Mouse (Mus musculus) G1E-ER4 (cell line): ENCODE results near the gene H2-M3. TPM values are rescaled to one million over a fixed set of nuclear protein-coding genes. Genes with fewer than 3 reads are reported as not detected.
"Not testable (repeated sequence)": the region's sequence is repeated elsewhere in the genome, so short reads cannot be mapped to it uniquely, and the experiment has no call there.

Experiments used
- GATA1 ChIP-seq: IDR thresholded peaks from one replicate; pipeline ENCODE4 v1.8.0; 2012; ENCODE audit warnings: low read length, inconsistent platforms
- polyA plus RNA-seq: library from polyadenylated mRNA; stranded (reverse); fragments of >175 nt; gene quantifications from 2 replicates; pipeline ENCODE4 v1.2.3, GENCODE M21; 2012

Gene H2-M3
- polyA plus RNA-seq: not detected in 2 replicates

GRCm38 (mm10) chr17:37270058-37270701 is at the start of gene H2-M3:
Gene H2-M3 (plus strand): TSS chr17:37270220.
- TF ChIP-seq GATA1: no peak

DNA sequence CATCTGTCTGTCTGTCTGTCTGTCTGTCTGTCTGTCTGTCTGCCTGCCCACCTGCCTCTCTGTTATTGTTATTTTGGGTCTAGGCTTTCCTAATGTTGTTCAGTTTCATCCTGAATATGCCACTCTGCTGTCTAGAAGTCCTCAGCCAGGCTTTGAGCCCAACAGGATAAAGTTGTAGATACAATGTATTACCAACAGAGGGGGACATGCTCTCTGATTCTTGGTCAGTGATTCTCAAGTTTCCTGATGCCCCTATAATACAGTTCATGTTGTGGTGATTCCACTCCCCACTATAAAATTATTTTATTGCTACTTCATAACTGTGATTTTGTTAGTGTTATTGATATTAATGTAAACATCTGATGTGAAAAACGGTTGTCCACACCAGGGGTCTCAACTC is 48.1 kb upstream of the H2-M3 start:
- no peak for TF ChIP-seq GATA1

- TF ChIP-seq GATA1: not testable (repeated sequence)
These were observed 32.8 kb upstream of the H2-M3 start, which contains the start of gene Olfr97 for GRCm38 (mm10) chr17:37237230-37237629. Gene Olfr97 (minus strand): TSS chr17:37237330.

- TF ChIP-seq GATA1: no peak
These were observed 27.8 kb upstream of the H2-M3 start for GRCm38 (mm10) chr17:37242198-37242597.

- no peak for TF ChIP-seq GATA1
These were observed 23.3 kb upstream of the H2-M3 start for GRCm38 (mm10) chr17:37246715-37247114.

DNA sequence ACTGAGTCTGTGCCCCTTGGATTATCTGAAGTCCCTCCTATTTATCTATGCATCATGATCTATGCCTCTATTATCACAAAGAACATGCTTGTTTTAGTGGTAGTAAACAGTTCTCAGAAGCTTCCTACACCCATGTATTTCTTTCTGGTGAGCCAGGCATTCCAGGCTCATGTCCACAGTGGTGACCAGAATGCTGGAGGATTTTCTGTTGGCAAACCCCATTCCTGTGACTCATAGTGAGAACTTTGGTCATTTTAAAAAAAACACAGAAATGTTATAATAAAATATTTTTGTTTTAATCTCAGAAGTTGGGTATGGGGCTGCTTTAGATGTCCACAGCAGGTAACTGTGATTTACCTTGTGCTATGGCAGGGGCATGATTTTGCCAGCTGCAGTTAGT is 20.6 kb upstream of the H2-M3 start:
- TF ChIP-seq GATA1: no peak

DNA sequence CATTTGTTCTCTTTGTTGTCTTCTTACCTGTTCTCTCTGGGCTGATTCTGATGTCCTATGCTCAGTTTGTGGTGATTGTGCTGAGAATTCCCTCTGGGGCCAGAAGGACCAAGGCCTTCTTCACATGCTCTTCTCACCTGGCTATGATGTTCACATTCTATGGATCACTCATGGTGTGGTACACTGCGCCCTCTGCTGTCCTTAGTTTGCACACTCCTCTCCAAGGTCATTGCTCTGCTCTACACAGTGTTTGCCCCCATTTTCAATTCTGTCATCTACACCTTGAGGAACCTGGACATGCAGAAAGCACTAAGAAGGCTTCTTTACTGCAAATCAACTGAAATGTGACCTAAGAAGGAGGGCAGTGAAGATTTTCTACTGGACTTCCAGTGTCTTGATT is 19.5 kb upstream of the H2-M3 start:
- TF ChIP-seq GATA1: no peak

GRCm38 (mm10) chr17:37263626-37264025 is 6.4 kb upstream of the H2-M3 start, which contains the start of gene Olfr98:
Gene Olfr98 (minus strand): TSS chr17:37263749.
- no peak for TF ChIP-seq GATA1

DNA sequence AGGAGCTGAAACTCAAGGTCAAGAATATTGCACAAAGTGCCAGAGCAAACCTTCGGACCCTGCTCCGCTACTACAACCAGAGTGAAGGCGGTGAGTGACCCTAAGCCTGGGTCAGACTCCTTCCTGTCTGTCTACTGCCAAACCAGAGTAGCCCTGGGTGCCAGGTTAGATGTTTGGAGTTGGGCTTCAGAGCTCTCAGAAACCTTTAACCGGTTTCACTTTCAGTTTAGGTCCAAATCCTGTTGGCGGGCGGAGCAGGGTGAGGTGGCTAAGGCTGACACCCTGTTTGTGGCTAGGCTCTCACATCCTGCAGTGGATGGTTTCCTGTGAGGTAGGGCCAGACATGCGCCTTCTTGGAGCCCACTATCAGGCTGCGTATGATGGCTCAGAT is 677 bp downstream of the H2-M3 start:
- TF ChIP-seq GATA1: no peak

DNA sequence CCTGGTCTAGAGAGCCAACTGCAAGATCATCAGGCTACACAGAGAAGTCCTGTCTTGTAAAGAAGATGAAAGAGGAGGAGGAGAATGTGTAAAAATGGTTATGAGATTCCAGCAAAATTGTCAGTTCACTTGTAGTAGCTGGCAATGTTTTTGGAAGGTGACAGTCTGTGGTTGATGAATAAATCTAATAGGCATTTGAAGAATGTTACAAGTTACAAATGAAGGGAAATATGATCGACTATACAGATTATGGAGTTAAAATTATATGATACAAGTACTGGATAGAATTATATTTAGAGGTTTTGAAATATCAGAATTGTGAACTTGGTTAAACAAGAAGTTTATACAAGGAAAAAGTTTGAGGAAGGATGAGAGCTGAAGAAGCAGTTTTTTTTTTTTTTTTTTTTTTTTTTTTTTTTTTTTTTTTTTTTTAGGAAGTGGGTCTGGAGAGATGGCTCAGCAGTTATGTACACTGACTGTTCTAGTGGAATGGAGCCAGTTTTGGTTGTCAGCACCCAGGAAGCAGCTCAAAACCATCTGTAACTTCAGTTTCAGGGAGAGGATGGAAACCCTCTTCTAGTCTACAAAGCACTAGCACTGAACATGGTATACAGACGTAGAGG is 5.7 kb downstream of the H2-M3 start:
- no peak for TF ChIP-seq GATA1

DNA sequence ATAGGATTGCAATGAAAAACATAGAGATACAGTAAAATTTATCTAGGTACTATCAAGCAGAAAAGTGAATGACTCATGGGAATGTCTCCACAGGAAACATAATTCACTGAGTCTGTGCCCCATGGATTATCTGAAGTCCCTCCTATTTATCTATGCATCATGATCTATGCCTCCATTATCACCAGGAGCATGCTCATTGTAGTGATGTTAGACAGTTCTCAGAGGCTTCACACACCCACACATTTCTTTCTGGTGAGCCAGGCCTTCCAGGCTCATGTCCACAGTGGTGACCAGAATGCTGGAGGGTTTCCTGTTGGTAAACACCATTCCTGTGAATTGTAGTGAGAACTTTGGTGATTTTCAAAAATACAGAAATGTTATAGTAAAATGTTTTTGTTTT is 6.6 kb downstream of the H2-M3 start:
- no peak for TF ChIP-seq GATA1

DNA sequence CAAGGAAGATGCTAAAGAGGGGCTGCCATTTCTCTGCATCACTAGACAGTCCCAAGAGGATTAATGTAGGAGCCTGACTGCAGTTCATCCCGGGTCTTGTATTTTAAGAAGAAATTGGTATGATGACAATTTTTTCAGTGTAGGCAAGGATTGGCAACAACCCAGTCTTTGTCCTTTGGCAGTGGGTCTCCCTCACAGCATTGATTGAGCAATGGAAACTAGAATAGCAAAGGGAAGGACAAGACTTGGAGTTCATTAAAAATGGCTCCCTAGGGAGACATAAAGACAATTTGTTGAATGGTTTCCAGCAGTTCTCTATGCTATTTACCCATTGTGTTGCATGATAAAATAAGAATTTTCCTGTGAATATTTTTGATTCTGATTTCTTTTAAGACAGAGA is 10.3 kb downstream of the H2-M3 start:
- TF ChIP-seq GATA1: no peak

GRCm38 (mm10) chr17:37283360-37283759 is 13.3 kb downstream of the H2-M3 start, which contains the start of gene Olfr99:
Gene Olfr99 (minus strand): TSS chr17:37283460.
- no peak for TF ChIP-seq GATA1

DNA sequence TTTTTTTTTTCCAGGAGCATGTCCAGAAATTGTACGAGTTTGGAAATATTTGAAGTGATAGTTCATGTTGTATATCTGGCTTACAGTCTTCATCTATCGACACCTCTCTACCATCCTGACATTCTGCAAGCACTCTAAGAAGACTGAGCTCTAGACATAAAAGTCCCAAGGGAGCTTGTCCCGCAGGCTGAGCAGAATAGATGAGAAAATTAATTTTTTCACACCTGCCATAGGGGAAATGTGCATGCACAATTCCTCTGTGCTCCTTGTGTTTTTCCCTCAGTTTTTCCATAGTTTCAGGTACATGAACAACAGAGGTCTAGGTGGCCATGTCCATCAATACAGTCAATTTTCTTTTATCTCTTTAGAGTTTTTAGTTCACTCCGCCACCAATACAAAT is 34.2 kb downstream of the H2-M3 start, which contains the start of gene Olfr101:
Gene Olfr101 (minus strand): TSS at position 101 of the 400 bp plus-strand sequence.
- TF ChIP-seq GATA1: no peak

DNA sequence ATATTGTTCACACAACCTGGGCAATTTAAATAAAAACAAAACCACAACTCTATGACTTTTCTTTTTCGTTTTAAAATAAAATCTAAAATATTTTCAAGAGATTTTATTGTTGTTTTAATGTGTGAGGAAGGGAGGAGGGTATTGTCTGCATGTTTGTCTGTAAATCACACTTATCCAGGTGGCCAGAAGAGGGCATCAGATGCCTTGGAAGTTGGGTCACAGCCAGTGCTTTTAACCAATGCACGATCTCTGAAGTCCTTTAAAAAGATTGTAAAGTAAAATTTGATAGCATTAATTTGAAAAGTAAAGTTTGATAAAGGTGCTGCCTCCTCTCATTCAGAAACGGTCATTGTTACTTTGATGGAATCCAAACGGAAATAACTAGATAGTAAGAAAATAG is 38.5 kb downstream of the H2-M3 start:
- TF ChIP-seq GATA1: no peak

DNA sequence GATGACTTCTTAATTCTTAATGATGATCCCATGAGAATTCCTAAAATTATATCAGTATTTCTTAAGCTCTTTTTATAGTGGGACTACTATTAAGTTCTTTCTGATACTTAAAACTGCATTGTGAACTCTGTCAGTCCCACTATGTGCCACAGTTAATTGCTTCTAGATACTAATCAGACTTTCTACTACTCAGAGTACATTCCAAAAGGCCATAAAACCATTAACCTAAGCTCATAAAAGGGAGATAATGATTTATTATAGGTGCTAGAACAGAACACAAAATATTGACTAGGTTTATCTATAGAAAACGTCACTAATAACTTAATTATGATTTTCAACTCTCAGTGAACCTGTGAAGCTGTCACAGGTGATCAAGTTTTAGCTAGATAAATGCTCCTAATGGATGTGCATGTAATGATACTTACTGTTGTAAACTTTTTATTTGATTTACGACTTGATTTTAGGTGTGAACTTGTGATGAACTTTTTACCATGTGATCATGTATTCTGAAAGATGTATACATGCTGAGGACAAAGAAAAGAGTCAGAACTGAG is 40.2 kb downstream of the H2-M3 start:
- TF ChIP-seq GATA1: no peak

DNA sequence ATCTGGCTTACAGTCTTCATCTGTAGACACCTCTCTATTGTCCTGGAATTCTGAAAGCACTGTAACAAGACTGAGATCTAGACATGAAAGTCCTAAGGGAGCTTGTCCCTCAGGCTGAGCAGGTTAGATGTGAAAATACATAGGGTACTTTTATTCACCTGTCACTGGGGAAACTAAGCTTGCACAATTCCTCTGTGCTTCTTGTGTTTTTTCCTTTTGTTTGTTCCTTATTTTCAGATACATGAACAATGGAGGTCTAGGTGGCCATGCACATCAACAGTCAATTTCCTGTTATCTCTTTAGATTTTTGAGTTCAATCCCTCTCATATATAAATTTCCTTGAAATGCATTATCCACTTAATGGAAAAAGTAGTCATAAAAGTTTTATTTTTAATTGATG is 46.9 kb downstream of the H2-M3 start, which contains the start of gene Olfr102:
Gene Olfr102 (minus strand): TSS at position 101 of the 400 bp plus-strand sequence.
- TF ChIP-seq GATA1: no peak

Other genes starting within 250 kb of the H2-M3 start
- not detected in 2 replicates for gene Mog, start 246.8 kb upstream of the H2-M3 start, polyA plus RNA-seq
- gene Gabbr1, start 224.3 kb upstream of the H2-M3 start, polyA plus RNA-seq: 20.1 and 23.9 TPM in 2 replicates
- not detected in 2 replicates for gene Olfr90, start 181.7 kb upstream of the H2-M3 start, polyA plus RNA-seq
- gene Olfr91, start 171.9 kb upstream of the H2-M3 start, polyA plus RNA-seq: not detected in 2 replicates
- gene Olfr92, start 150.1 kb upstream of the H2-M3 start, polyA plus RNA-seq: not detected in 2 replicates
- not detected in 2 replicates for gene Olfr93, start 108.7 kb upstream of the H2-M3 start, polyA plus RNA-seq
- not detected in 2 replicates for gene Ubd, start 76.3 kb upstream of the H2-M3 start, polyA plus RNA-seq
- gene Olfr94, start 69.2 kb upstream of the H2-M3 start, polyA plus RNA-seq: not detected in 2 replicates
- not detected in 2 replicates for gene Olfr95, start 57.1 kb upstream of the H2-M3 start, polyA plus RNA-seq
- not detected in 2 replicates for gene Olfr96, start 50.1 kb upstream of the H2-M3 start, polyA plus RNA-seq
- gene Olfr97, start 32.9 kb upstream of the H2-M3 start, polyA plus RNA-seq: not detected in 2 replicates
- not detected in 2 replicates for gene Olfr98, start 6.5 kb upstream of the H2-M3 start, polyA plus RNA-seq
- gene Olfr99, start 13.2 kb downstream of the H2-M3 start, polyA plus RNA-seq: not detected in 2 replicates
- gene Olfr101, start 34.1 kb downstream of the H2-M3 start, polyA plus RNA-seq: not detected in 2 replicates
- gene Olfr102, start 46.8 kb downstream of the H2-M3 start, polyA plus RNA-seq: not detected in 2 replicates
- gene Olfr103, start 69.5 kb downstream of the H2-M3 start, polyA plus RNA-seq: not detected in 2 replicates
- not detected in 2 replicates for gene Olfr104-ps, start 89.4 kb downstream of the H2-M3 start, polyA plus RNA-seq
- not detected in 2 replicates for gene Olfr105-ps, start 108.8 kb downstream of the H2-M3 start, polyA plus RNA-seq
- gene Olfr106-ps, start 120.2 kb downstream of the H2-M3 start, polyA plus RNA-seq: not detected in 2 replicates
- not detected in 2 replicates for gene Olfr107, start 129.0 kb downstream of the H2-M3 start, polyA plus RNA-seq
- gene Olfr108, start 175.3 kb downstream of the H2-M3 start, polyA plus RNA-seq: not detected in 2 replicates
- not detected in 2 replicates for gene Olfr109, start 188.7 kb downstream of the H2-M3 start, polyA plus RNA-seq
- not detected in 2 replicates for gene H2-M2, start 213.3 kb downstream of the H2-M3 start, polyA plus RNA-seq
- not detected in 2 replicates for gene Olfr110, start 222.2 kb downstream of the H2-M3 start, polyA plus RNA-seq
- gene Olfr111, start 237.8 kb downstream of the H2-M3 start, polyA plus RNA-seq: not detected in 2 replicates